Mouse (Mus musculus) megakaryocyte, embryonic 14.5 days (primary cell): ENCODE measurements at regions not wholly inside any gene's neighbourhood (a gene's known extent, or its start where the extent isn't known, plus 50 kb on each side); places are given as distances from the start of the nearest gene placed in this dataset.

Experiments used
- H3K27me3 ChIP-seq: replicated peaks from 2 replicates; pipeline ENCODE3; 2012; ENCODE audit warnings: inconsistent platforms
- H3K36me3 ChIP-seq: replicated peaks from 2 replicates; pipeline ENCODE3; 2012; ENCODE audit warnings: low read length, inconsistent platforms, mixed read lengths
- H3K4me1 ChIP-seq: 2 replicates; pipeline ENCODE4 v1.6.1; 2012; ENCODE audit warnings: inconsistent platforms
- H3K4me3 ChIP-seq: replicated peaks from 2 replicates; pipeline ENCODE3; 2012; ENCODE audit warnings: moderate library complexity, mild to moderate bottlenecking, inconsistent platforms
- H3K9me3 ChIP-seq: 2 replicates; pipeline ENCODE4 v1.6.1; 2012; ENCODE audit warnings: inconsistent platforms
- FLI1 ChIP-seq: IDR thresholded peaks from 2 replicates; pipeline ENCODE4 v1.6.1; 2012; ENCODE audit warnings: low read length, inconsistent platforms, mixed read lengths
- GATA1 ChIP-seq: IDR thresholded peaks from 3 replicates; pipeline ENCODE4 v1.6.1; 2012; ENCODE audit warnings: mixed read lengths, low read length, inconsistent platforms, borderline replicate concordance

DNA sequence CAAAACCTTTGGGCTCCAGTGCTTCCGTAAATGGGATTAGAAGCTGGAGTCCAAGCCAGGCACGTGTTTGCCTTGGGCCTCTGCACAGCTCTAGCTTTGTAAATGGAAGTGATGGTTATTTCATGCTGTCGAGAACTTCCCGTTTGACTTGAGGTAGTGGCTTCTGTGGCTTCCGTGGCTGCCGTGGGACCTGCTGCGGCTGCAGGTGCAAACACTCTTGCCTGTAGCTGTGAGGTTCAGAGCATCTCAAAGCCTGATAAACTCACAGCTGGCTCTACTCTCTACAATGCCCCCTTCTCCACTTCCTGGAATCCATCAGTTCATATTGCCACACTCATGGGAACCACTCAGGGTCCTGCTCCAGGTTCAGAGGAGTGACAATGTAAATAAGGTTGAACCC, 77.9 kb upstream of the Lrpap1 start:
- no peak for TF ChIP-seq FLI1
- no peak for TF ChIP-seq GATA1
- Histone ChIP-seq H3K27me3 (peaks cover 86% of the 10 kb centered on the region), H3K4me1 (peaks cover 16% of the 10 kb centered on the region), H3K9me3 (peaks cover 10% of the 10 kb centered on the region), H3K4me3 (no peak overlapping the region), H3K36me3 (no peaks in the 10 kb centered on the region)

DNA sequence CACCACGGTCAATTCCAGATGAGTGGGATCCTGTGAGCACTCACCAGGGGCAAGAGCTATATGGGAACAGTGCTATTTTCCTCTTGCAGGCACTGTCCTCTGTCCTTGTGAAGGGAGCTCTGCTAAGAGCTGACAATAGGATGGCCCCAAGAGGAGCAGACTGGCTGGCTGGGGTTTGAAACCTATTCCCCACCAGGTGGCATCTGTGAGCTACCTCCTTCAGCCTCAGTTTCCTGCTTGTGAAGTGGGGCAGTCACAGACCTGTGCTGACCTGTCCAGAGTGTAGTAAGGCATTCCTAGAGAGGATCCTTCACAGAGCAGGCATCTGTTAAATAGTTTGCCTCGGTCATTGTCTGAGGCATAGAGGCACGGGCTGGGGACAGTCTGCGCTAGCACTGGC, 71.8 kb upstream of the Lrpap1 start:
- Histone ChIP-seq H3K36me3 (no peaks in the 10 kb centered on the region), H3K4me1 (peaks cover 35% of the 10 kb centered on the region), H3K27me3 (peaks cover 76% of the 10 kb centered on the region), H3K9me3 (peaks cover 2% of the 10 kb centered on the region), H3K4me3 (no peak overlapping the region)
- no peak for TF ChIP-seq FLI1
- TF ChIP-seq GATA1: no peak

- TF ChIP-seq FLI1 (no peak), GATA1 (no peak)
- Histone ChIP-seq H3K27me3 (peaks cover 74% of the 10 kb centered on the region), H3K4me3 (no peak overlapping the region), H3K9me3 (no peaks in the 10 kb centered on the region), H3K36me3 (no peaks in the 10 kb centered on the region), H3K4me1 (peaks cover 35% of the 10 kb centered on the region)
These were observed 70.7 kb upstream of the Lrpap1 start for GRCm38 (mm10) chr5:35176112-35176848.

DNA sequence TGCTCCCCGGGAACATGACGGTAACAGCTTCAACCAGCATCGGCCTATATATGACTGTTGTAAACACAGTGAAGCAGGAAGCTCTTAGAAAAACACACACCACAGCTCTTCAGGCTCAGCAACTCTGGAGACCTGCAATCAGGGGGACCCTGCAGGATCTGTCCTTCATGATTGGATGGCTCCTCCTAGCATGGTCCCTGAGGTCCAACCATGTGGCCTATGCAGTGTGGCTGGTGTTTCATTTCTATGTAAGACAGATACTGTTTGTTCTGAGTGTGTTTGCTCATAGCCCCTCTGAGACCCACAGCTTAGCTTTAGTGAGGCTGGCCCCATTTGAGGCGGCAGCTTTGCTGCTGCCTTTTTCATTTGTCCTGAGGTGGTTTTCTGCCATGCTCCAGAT, 68.8 kb upstream of the Lrpap1 start:
- peaks cover 14% of the 10 kb centered on the region for H3K9me3 ChIP-seq
- H3K4me1 ChIP-seq: peaks cover 33% of the 10 kb centered on the region
- TF ChIP-seq GATA1 (no peak), FLI1 (no peak)
- H3K4me3 ChIP-seq: no peak overlapping the region
- peaks cover 72% of the 10 kb centered on the region for H3K27me3 ChIP-seq
- no peaks in the 10 kb centered on the region for H3K36me3 ChIP-seq

DNA sequence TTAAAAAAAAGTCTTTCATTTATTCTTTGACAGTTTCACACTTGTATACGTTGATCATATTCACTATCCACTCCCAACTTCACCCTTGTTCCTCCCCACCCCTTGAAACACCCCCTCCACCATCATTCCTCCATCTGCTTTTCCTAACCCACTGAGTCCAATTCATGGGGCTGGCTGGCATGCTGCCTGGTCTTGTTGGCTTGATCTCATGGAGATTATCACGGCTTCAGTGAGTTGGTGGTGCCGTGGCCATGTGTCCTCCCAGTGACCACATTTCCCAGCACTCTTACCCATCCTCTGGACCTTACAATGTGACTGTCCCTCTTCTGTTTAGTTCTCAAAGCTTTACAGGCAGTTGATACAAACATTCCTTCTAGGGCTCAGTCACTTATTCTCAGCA, 65.8 kb upstream of the Lrpap1 start:
- Histone ChIP-seq H3K36me3 (peaks cover 2% of the 10 kb centered on the region), H3K4me3 (no peak overlapping the region), H3K9me3 (peaks cover 41% of the 10 kb centered on the region), H3K27me3 (peaks cover 64% of the 10 kb centered on the region), H3K4me1 (peaks cover 18% of the 10 kb centered on the region)
- TF ChIP-seq FLI1 (no peak), GATA1 (no peak)

DNA sequence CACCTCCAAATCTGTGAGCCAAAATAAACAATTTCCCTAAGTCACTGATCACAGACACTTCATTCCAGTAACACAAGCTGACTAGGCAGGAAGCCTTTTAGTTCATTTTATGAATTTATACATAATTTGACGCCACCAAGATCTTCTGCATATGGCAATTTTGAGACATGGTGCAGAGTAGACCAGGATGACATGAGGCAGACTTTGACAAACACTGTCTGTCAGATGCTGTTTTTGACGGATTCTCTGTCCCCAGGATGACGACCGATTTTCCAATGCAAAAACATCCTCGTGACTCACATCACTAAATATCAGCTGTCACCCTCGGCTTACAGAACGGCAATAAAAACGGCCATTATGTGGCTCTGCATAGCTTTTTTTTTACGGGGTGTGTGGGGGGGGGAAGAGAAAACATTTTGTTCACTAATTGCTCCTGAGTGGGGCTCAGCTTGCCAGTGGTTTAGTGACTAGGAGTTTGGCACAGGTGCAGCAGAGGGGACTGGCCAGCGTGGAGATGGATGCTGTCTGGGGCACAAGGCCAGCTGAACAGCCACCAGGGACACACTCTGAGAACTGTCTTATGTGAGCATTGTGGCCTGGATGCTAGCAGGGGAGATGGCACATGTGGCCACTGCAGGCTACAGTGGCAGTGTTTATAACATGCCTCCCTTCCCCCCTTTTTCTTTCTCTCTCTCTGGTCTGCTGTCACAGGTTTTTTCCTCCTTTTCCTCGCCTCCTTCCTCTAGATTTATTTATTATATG, 65.0 kb upstream of the Lrpap1 start:
- TF ChIP-seq FLI1 (no peak), GATA1 (no peak)
- Histone ChIP-seq H3K4me3 (no peak overlapping the region), H3K4me1 (peaks cover 22% of the 10 kb centered on the region), H3K27me3 (peaks cover 65% of the 10 kb centered on the region), H3K36me3 (peaks cover 2% of the 10 kb centered on the region), H3K9me3 (peaks cover 44% of the 10 kb centered on the region)

DNA sequence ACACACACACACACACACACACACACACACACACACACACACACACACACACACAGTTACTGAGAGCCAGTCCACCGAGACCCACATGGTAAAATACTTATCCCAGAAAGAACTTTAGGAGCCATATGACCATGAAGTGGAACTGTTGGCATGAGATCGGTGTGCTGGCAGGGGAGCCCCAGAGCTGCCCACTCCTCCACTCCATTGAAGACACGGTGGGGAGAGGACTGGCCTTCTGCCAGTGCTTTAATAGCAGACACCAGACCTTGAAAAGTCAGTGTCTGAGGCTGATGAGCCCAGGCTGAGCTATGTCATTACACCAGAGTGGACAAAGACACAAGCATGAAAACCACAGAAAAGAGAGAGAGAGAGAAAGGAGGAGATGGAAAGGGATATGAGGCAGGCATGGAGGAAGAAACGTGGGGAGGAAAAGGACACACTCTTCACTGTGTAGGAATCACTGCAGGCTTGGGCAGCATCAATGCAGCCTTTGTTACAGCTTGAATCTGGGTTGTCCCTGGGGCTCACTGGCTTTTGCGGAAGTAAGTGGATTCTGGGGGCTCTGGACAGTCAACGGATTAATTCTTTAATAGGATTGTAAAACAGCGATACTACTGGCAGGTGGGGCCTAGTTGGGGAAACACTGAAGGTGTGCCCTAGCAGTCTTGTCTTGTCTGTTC, 64.2 kb upstream of the Lrpap1 start:
- Histone ChIP-seq H3K27me3 (peaks cover 68% of the 10 kb centered on the region), H3K4me3 (no peak overlapping the region), H3K36me3 (peaks cover 2% of the 10 kb centered on the region), H3K4me1 (peaks cover 30% of the 10 kb centered on the region), H3K9me3 (peaks cover 44% of the 10 kb centered on the region)
- TF ChIP-seq GATA1: no peak
- no peak for TF ChIP-seq FLI1

DNA sequence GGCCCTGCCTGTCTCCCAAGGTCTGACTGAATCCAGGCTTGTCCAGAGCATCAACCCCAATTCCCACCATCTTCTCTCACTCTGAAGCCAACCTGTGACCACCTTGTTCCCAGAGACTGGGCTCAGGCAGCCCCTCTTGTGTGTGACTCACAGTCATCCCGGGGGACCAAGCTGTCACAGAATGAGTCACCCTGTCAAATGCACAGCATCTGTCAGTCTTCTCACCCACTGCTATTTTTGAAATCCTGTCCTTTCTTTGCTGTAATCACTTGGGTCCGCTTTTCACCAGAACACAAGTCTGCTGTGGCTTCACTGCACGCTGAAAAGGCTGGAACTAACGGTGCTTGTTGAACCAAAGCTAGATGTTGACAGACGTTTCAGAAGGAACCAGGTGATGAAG, 63.3 kb upstream of the Lrpap1 start:
- no peak for TF ChIP-seq GATA1
- no peak for TF ChIP-seq FLI1
- H3K27me3 ChIP-seq: peaks cover 61% of the 10 kb centered on the region
- H3K36me3 ChIP-seq: peaks cover 2% of the 10 kb centered on the region
- no peak overlapping the region for H3K4me3 ChIP-seq
- H3K4me1 ChIP-seq: peaks cover 39% of the 10 kb centered on the region
- H3K9me3 ChIP-seq: peaks cover 44% of the 10 kb centered on the region

GRCm38 (mm10) chr5:35168369-35168768, 62.8 kb upstream of the Lrpap1 start:
- Histone ChIP-seq H3K4me1 (peaks cover 44% of the 10 kb centered on the region), H3K4me3 (no peak overlapping the region), H3K27me3 (peaks cover 60% of the 10 kb centered on the region), H3K36me3 (peaks cover 2% of the 10 kb centered on the region), H3K9me3 (peaks cover 44% of the 10 kb centered on the region)
- TF ChIP-seq GATA1: no peak
- TF ChIP-seq FLI1: no peak

DNA sequence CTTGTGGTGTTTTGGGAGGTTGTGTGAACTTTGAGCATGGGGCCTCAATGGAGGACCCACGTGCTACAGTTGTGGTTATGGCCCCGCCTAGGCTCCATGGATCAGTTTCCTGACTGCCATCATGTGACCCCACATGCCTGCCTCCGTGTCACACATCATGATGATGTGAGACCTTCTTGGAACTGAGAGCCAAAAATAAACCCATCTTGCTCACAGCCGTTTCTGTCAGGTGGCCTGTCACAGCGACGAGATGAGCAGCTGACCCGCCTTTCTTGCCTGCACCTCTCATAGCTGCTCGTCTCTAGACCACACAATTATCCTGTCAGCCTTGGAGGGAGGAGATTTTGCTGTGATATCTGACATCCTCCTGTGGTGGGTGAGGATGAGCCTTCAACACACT, 60.4 kb upstream of the Lrpap1 start:
- Histone ChIP-seq H3K4me3 (peak overlapping the region; percentile 81), H3K9me3 (peaks cover 44% of the 10 kb centered on the region), H3K27me3 (peaks cover 53% of the 10 kb centered on the region), H3K36me3 (peaks cover 2% of the 10 kb centered on the region), H3K4me1 (peaks cover 61% of the 10 kb centered on the region)
- TF ChIP-seq FLI1 (0 out of 2 replicates have a peak, but pooled peaks have one; percentile 5), GATA1 (no peak)
